Mouse (Mus musculus) cerebellum, adult 2 months (tissue): ENCODE results near the gene Mtmr3. TPM values are rescaled to one million over a fixed set of nuclear protein-coding genes. Genes with fewer than 3 reads are reported as not detected.

Experiments used
- DNase-seq, 2 experiments: peaks; one replicate each; pipeline ENCODE4 v3.0.0; 2021
- H3K27ac ChIP-seq: fragments of 200-500 bp; 2 replicates; pipeline ENCODE4 v1.5.1; 2012; ENCODE audit warnings: low read length, control low read depth, inconsistent platforms; ENCODE audit not compliant: insufficient read depth
- H3K27me3 ChIP-seq: fragments of 200-500 bp; 2 replicates; pipeline ENCODE4 v1.6.1; 2012; ENCODE audit warnings: inconsistent platforms, mild to moderate bottlenecking, low read length, moderate library complexity; ENCODE audit not compliant: control insufficient read depth, insufficient read depth
- H3K4me1 ChIP-seq: fragments of 200-500 bp; 2 replicates; pipeline ENCODE4 v1.6.1; 2011; ENCODE audit warnings: low read length; ENCODE audit not compliant: control insufficient read depth, insufficient read depth
- H3K4me3 ChIP-seq: fragments of 200-500 bp; replicated peaks from 2 replicates; pipeline ENCODE3; 2011; ENCODE audit warnings: mild to moderate bottlenecking, low read depth, low read length, control low read depth; ENCODE audit not compliant: insufficient read depth
- CTCF ChIP-seq: fragments of 200-500 bp; IDR thresholded peaks from 2 replicates; pipeline ENCODE4 v1.5.1; 2011; ENCODE audit warnings: low read depth, mild to moderate bottlenecking, control low read depth, low read length, moderate library complexity, borderline replicate concordance; ENCODE audit not compliant: insufficient read depth
- POLR2A ChIP-seq: fragments of 200-500 bp; IDR thresholded peaks from 2 replicates; pipeline ENCODE4 v1.6.1; 2011; ENCODE audit warnings: low read length, control low read depth, borderline replicate concordance; ENCODE audit not compliant: insufficient read depth
- WGBS: fragments of 180-500 bp; shearing (Covaris S2); methylation state at CpG from one replicate; pipeline ENCODE4 v1.1.7; 2018; 5-methylcytosine and 5-hydroxymethylcytosine counted together
- polyA plus RNA-seq: library from polyadenylated mRNA; depleted of rRNA; stranded (reverse); fragments of >200 nt; gene quantifications from 2 replicates; pipeline ENCODE4 v1.2.3, GENCODE M21; 2012; rRNA removed

The Mtmr3 gene
- polyA plus RNA-seq, 1 experiment: 44.4 TPM

DNA sequence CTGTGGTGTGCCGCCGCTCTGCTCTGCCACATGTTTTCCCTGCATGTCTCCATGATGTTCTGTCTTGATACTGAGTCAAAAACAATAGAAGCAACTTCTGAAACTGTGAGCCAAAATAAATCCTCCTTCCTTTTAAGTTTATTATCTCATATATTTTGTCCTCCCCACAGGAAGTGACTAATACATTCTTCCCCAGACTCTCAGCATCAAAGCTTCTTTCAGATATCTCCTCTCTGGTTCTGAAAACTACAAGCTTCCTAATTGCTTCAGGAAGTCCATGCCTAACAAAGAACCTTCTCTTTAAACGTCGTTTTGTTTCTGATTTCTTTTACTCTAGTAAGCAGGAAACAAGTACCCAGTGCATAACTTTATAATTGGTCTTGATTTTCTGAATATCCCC is 160.2 kb downstream of the Mtmr3 start:
- H3K4me1 ChIP-seq: no peaks in the 10 kb centered on the region
- H3K4me3 ChIP-seq: no peak overlapping the region
- DNase-seq: no peak
- no peak overlapping the region for H3K27ac ChIP-seq
- 73% methylated on average over 4 of the region's 4 CpGs for WGBS
- no peaks in the 10 kb centered on the region for H3K27me3 ChIP-seq
- TF ChIP-seq POLR2A: no peak
- no peak for TF ChIP-seq CTCF

Other genes starting within 250 kb of the Mtmr3 start
- gene Hormad2, start 153.8 kb downstream of the Mtmr3 start, polyA plus RNA-seq: 0.05 and 0.08 TPM in 2 replicates
- gene Gm11032, start 25.2 kb upstream of the Mtmr3 start, polyA plus RNA-seq: not detected in 2 replicates
- 14.8 and 16.7 TPM in 2 replicates for gene Ascc2, start 42.9 kb upstream of the Mtmr3 start, polyA plus RNA-seq
- 1,309 and 1,338 TPM in 2 replicates for gene Uqcr10, start 109.5 kb upstream of the Mtmr3 start, polyA plus RNA-seq
- 62.1 and 63.2 TPM in 2 replicates for gene Zmat5, start 109.8 kb upstream of the Mtmr3 start, polyA plus RNA-seq
- gene Cabp7, start 151.9 kb upstream of the Mtmr3 start, polyA plus RNA-seq: 114 and 129 TPM in 2 replicates